Mouse (Mus musculus) spleen, adult 2 months (tissue): Measurements from ENCODE around the gene Otud7b. TPM values are rescaled to one million over a fixed set of nuclear protein-coding genes. Genes with fewer than 3 reads are reported as not detected.
"Not testable (repeated sequence)": the region's sequence is repeated elsewhere in the genome, so short reads cannot be mapped to it uniquely, and the experiment has no call there.

Source experiments
- DNase-seq, 2 experiments: peaks; one replicate each; pipeline versions ENCODE4 v3.0.0 to v3.0.0-alpha.2; 2012 to 2021; ENCODE audit warnings: low spot score in 2 of 2, low read depth in 1 of 2
- H3K27ac ChIP-seq: fragments of 200-500 bp; 2 replicates; pipeline ENCODE4 v1.5.1; 2012; ENCODE audit warnings: low read length, inconsistent platforms; ENCODE audit not compliant: insufficient read depth
- H3K27me3 ChIP-seq: fragments of 200-500 bp; 2 replicates; pipeline ENCODE4 v1.6.1; 2012; ENCODE audit warnings: mild to moderate bottlenecking, moderate library complexity, low read length, inconsistent platforms; ENCODE audit not compliant: control insufficient read depth, insufficient read depth
- H3K36me3 ChIP-seq: fragments of 200-500 bp; 2 replicates; pipeline ENCODE4 v1.6.1; 2012; ENCODE audit warnings: mild to moderate bottlenecking, low read length, inconsistent platforms; ENCODE audit not compliant: control insufficient read depth, insufficient read depth
- H3K4me1 ChIP-seq: fragments of 200-500 bp; 2 replicates; pipeline ENCODE4 v1.6.1; 2011; ENCODE audit warnings: inconsistent platforms; ENCODE audit not compliant: control insufficient read depth, insufficient read depth, insufficient read length
- H3K4me3 ChIP-seq: fragments of 200-500 bp; 2 replicates; pipeline ENCODE4 v1.5.1; 2011; ENCODE audit warnings: mild to moderate bottlenecking, inconsistent platforms; ENCODE audit not compliant: insufficient read depth, insufficient read length; ENCODE audit errors: extremely low read depth
- CTCF ChIP-seq: fragments of 200-500 bp; IDR thresholded peaks from 2 replicates; pipeline ENCODE4 v1.5.1; 2011; ENCODE audit warnings: mild to moderate bottlenecking, inconsistent platforms; ENCODE audit not compliant: insufficient read depth, insufficient read length, insufficient replicate concordance; ENCODE audit errors: extremely low read depth
- POLR2A ChIP-seq: fragments of 200-500 bp; IDR thresholded peaks from 2 replicates; pipeline ENCODE4 v1.6.1; 2011; ENCODE audit warnings: low read depth, low read length, inconsistent platforms
- WGBS: fragments of 180-500 bp; shearing (Covaris S2); methylation state at CpG from one replicate; pipeline ENCODE4 v1.1.7; 2018; 5-methylcytosine and 5-hydroxymethylcytosine counted together
- polyA plus RNA-seq: library from polyadenylated mRNA; depleted of rRNA; stranded (reverse); fragments of >200 nt; gene quantifications from 2 replicates; pipeline ENCODE4 v1.2.3, GENCODE M21; 2012

Gene Otud7b
- polyA plus RNA-seq, 1 experiment: 11.1 TPM

- H3K4me1 ChIP-seq: peaks cover 8% of the 10 kb centered on the region; the same call in 1 of the 2 replicates
- no peaks in the 10 kb centered on the region; the same call in 1 of the 2 replicates for H3K27me3 ChIP-seq
- H3K4me3 ChIP-seq: no peak overlapping the region
- DNase-seq: no peak
- TF ChIP-seq POLR2A (no peak), CTCF (no peak)
- no peaks in the 10 kb centered on the region for H3K36me3 ChIP-seq
- H3K27ac ChIP-seq: no peak overlapping the region
- WGBS: 83% methylated on average over 12 of the region's 12 CpGs
These were observed 64.3 kb downstream of the Otud7b start for GRCm38 (mm10) chr3:96168466-96169158.

- Histone ChIP-seq H3K4me1 (peaks cover 14% of the 10 kb centered on the region; the same call in 1 of the 2 replicates), H3K4me3 (no peak overlapping the region), H3K27ac (no peak overlapping the region), H3K36me3 (peaks cover 3% of the 10 kb centered on the region; the same call in 1 of the 2 replicates), H3K27me3 (no peaks in the 10 kb centered on the region)
- TF ChIP-seq CTCF: no peak
- TF ChIP-seq POLR2A: no peak
- no peak for DNase-seq
- 90% methylated on average over 4 of the region's 4 CpGs for WGBS
These were observed 65.9 kb downstream of the Otud7b start for GRCm38 (mm10) chr3:96170276-96170675.

- peak overlapping the region; percentile 13 for H3K27ac ChIP-seq
- H3K4me3 ChIP-seq: no peak overlapping the region
- 60% methylated on average over 10 of the region's 10 CpGs for whole genome bisulfite sequencing
- no peak for DNase-seq
- H3K4me1 ChIP-seq: peaks cover 14% of the 10 kb centered on the region; the same call in 1 of the 2 replicates
- H3K27me3 ChIP-seq: no peaks in the 10 kb centered on the region
- peaks cover 6% of the 10 kb centered on the region for H3K36me3 ChIP-seq
- no peak for TF ChIP-seq CTCF
- no peak for TF ChIP-seq POLR2A
These were observed 66.7 kb downstream of the Otud7b start for GRCm38 (mm10) chr3:96170976-96171545.

GRCm38 (mm10) chr3:96171583-96172196 lies 67.4 kb downstream of the Otud7b start:
- DNase-seq: no peak
- Histone ChIP-seq H3K36me3 (peaks cover 8% of the 10 kb centered on the region), H3K27me3 (no peaks in the 10 kb centered on the region), H3K4me3 (peak overlapping the region; percentile 60), H3K27ac (peak overlapping the region; percentile 91), H3K4me1 (peaks cover 14% of the 10 kb centered on the region; the same call in 1 of the 2 replicates)
- WGBS: 13% methylated on average over 18 of the region's 18 CpGs
- TF ChIP-seq CTCF (no peak), POLR2A (no peak)

- DNase-seq: peak; percentile 79 to 87
- Histone ChIP-seq H3K36me3 (peaks cover 9% of the 10 kb centered on the region), H3K27ac (peak within 1 kb of the TSS; percentile 91), H3K4me1 (peaks cover 14% of the 10 kb centered on the region; the same call in 1 of the 2 replicates), H3K27me3 (no peaks in the 10 kb centered on the region), H3K4me3 (peak within 1 kb of the TSS; percentile 76)
- no peak for TF ChIP-seq CTCF
- TF ChIP-seq POLR2A: peak; percentile 65
- under 1% methylated on average over 58 of the region's 58 CpGs for WGBS
These were observed 68.2 kb downstream of the Otud7b start, which contains the start of gene Sf3b4 for GRCm38 (mm10) chr3:96172197-96173178. Gene Sf3b4, plus strand, starts transcription at chr3:96172332.

- peak overlapping the region; percentile 76; the same call in 1 of the 2 replicates for H3K4me3 ChIP-seq
- DNase-seq: no peak
- WGBS: 42% methylated on average over 7 of the region's 7 CpGs
- TF ChIP-seq CTCF (no peak), POLR2A (no peak)
- H3K27ac ChIP-seq: no peak overlapping the region
- H3K27me3 ChIP-seq: no peaks in the 10 kb centered on the region
- peaks cover 10% of the 10 kb centered on the region for H3K36me3 ChIP-seq
- H3K4me1 ChIP-seq: peaks cover 14% of the 10 kb centered on the region; the same call in 1 of the 2 replicates
These were observed 68.9 kb downstream of the Otud7b start for GRCm38 (mm10) chr3:96173185-96173584.

GRCm38 (mm10) chr3:96174042-96174441 lies 69.7 kb downstream of the Otud7b start:
- Histone ChIP-seq H3K36me3 (peaks cover 12% of the 10 kb centered on the region), H3K4me1 (peaks cover 14% of the 10 kb centered on the region; the same call in 1 of the 2 replicates)
- H3K4me3 ChIP-seq, H3K27ac ChIP-seq, DNase-seq, H3K27me3 ChIP-seq: not testable (repeated sequence)
- 93% methylated on average over 4 of the region's 4 CpGs for WGBS
